Mouse (Mus musculus) erythroblast, embryonic 14.5 days (primary cell): ENCODE measurements around the gene Vmn1r65. TPM values are rescaled to one million over a fixed set of nuclear protein-coding genes. Genes with fewer than 3 reads are reported as not detected.
"Not testable (repeated sequence)": the region's sequence is repeated elsewhere in the genome, so short reads cannot be mapped to it uniquely, and the experiment has no call there.

Experiments used
- H3K27me3 ChIP-seq: 2 replicates; pipeline ENCODE4 v1.6.1; 2012; ENCODE audit warnings: inconsistent platforms; ENCODE audit not compliant: control insufficient read depth
- H3K36me3 ChIP-seq: 2 replicates; pipeline ENCODE4 v1.6.1; 2012; ENCODE audit warnings: mild to moderate bottlenecking, inconsistent platforms; ENCODE audit not compliant: control insufficient read depth
- H3K4me1 ChIP-seq: 2 replicates; pipeline ENCODE4 v1.6.1; 2012; ENCODE audit warnings: inconsistent platforms; ENCODE audit not compliant: control insufficient read depth
- H3K4me3 ChIP-seq: replicated peaks from 2 replicates; pipeline ENCODE3; 2012; ENCODE audit warnings: moderate library complexity, mild to moderate bottlenecking, inconsistent platforms
- H3K9me3 ChIP-seq: 2 replicates; pipeline ENCODE4 v1.6.1; 2012; ENCODE audit warnings: low read length, inconsistent platforms, mixed read lengths; ENCODE audit not compliant: control insufficient read depth
- GATA1 ChIP-seq: IDR thresholded peaks from 2 replicates; pipeline ENCODE4 v1.6.1; 2012; ENCODE audit warnings: low read length, inconsistent platforms, mixed read lengths
- TAL1 ChIP-seq: IDR thresholded peaks from 3 replicates; pipeline ENCODE4 v1.6.1; 2012; ENCODE audit warnings: low read length, inconsistent platforms, mixed read lengths
- polyA plus RNA-seq: library from polyadenylated mRNA; stranded (reverse); fragments of >175 nt; gene quantifications from 2 replicates; pipeline ENCODE4 v1.2.3, GENCODE M21; 2012

The Vmn1r65 gene
- not detected in 2 replicates for polyA plus RNA-seq

GRCm38 (mm10) chr7:6010910-6011309, at the start of gene Vmn1r65:
Gene Vmn1r65 (minus strand): TSS chr7:6011010.
- no peaks in the 10 kb centered on the region for H3K36me3 ChIP-seq
- TF ChIP-seq GATA1: no peak
- no peak for TF ChIP-seq TAL1
- peaks cover 21% of the 10 kb centered on the region for H3K9me3 ChIP-seq
- H3K4me1 ChIP-seq: no peaks in the 10 kb centered on the region
- no peak within 1 kb of the TSS for H3K4me3 ChIP-seq
- H3K27me3 ChIP-seq: no peaks in the 10 kb centered on the region

- H3K4me1 ChIP-seq: no peaks in the 10 kb centered on the region
- TF ChIP-seq TAL1 (no peak), GATA1 (no peak)
- H3K9me3 ChIP-seq: peaks cover 6% of the 10 kb centered on the region; the same call in 1 of the 2 replicates
- H3K4me3 ChIP-seq: no peak within 1 kb of the TSS
- H3K36me3 ChIP-seq: no peaks in the 10 kb centered on the region
- H3K27me3 ChIP-seq: no peaks in the 10 kb centered on the region
These were observed 34.1 kb upstream of the Vmn1r65 start, which contains the start of gene Nlrp4c for GRCm38 (mm10) chr7:6044861-6045260. Gene Nlrp4c (plus strand): TSS chr7:6045161.

- not testable (repeated sequence) for H3K4me3 ChIP-seq, H3K4me1 ChIP-seq, H3K27me3 ChIP-seq, H3K36me3 ChIP-seq
- peaks cover 22% of the 10 kb centered on the region for H3K9me3 ChIP-seq
These were observed 28.4 kb downstream of the Vmn1r65 start for GRCm38 (mm10) chr7:5982426-5982825.

- not testable (repeated sequence) for H3K4me1 ChIP-seq, H3K36me3 ChIP-seq
These were observed 38.3 kb downstream of the Vmn1r65 start for GRCm38 (mm10) chr7:5972546-5972945.

More at GRCm38 (mm10) chr7:5972546-5972945, 38.3 kb downstream of the Vmn1r65 start:
- not testable (repeated sequence) for H3K27me3 ChIP-seq, H3K4me3 ChIP-seq, H3K9me3 ChIP-seq

Other genes with a start within 250 kb of the Vmn1r65 start
- not detected in 2 replicates for gene Vmn1r63, start 205.6 kb downstream of the Vmn1r65 start, polyA plus RNA-seq
- not detected in 2 replicates for gene Vmn1r64, start 126.5 kb downstream of the Vmn1r65 start, polyA plus RNA-seq
- gene Nlrp4c, start 34.2 kb upstream of the Vmn1r65 start, polyA plus RNA-seq: not detected in 2 replicates
- gene Zfp787, start 145.0 kb upstream of the Vmn1r65 start, polyA plus RNA-seq: 0.85 and 2.6 TPM in 2 replicates
- gene Zfp444, start 161.2 kb upstream of the Vmn1r65 start, polyA plus RNA-seq: 1.7 and 1.8 TPM in 2 replicates
- not detected in 2 replicates for gene Galp, start 186.1 kb upstream of the Vmn1r65 start, polyA plus RNA-seq
- gene Zscan5b, start 211.3 kb upstream of the Vmn1r65 start, polyA plus RNA-seq: not detected in 2 replicates
- gene Epp13, start 241.7 kb upstream of the Vmn1r65 start, polyA plus RNA-seq: not detected in 2 replicates